Mouse (Mus musculus): ENCODE data around the gene Taf1. TPM values are rescaled to one million over a fixed set of nuclear protein-coding genes. Genes with fewer than 3 reads are reported as not detected.

Gene Taf1
- polyA plus RNA-seq, 1 experiment from 2014 or later = 5.8 TPM

- Histone ChIP-seq H3K9ac (ENCODE audit: low read depth, low read length) (no peak overlapping the region), H3K36me3 (ENCODE audit: control insufficient read depth, insufficient read depth) (no peaks in the 10 kb centered on the region), H3K4me2 (ENCODE audit: low read depth, low read length) (no peak overlapping the region), H3K9me3 (replicated peaks; ENCODE audit: control insufficient read depth, low read length) (no peaks in the 10 kb centered on the region), H3K4me1 (ENCODE audit: control insufficient read depth, low read depth, low read length) (no peaks in the 10 kb centered on the region), H3K27me3 (ENCODE audit: control insufficient read depth, insufficient read depth, low read depth, low read length) (no peaks in the 10 kb centered on the region), H3K4me3 (ENCODE audit: low read depth, low read length) (no peak overlapping the region), H3K27ac (ENCODE audit: low read length) (no peak overlapping the region)
- 50% methylated on average over 10 of the region's 10 CpGs for WGBS (ENCODE audit: insufficient replicate concordance)
- ATAC-seq (ENCODE audit: low read depth) = no peak
Observed at GRCm38 (mm10) chrX:101617889-101618288, 85.4 kb downstream of the Taf1 start.

- no peak overlapping the region for H3K4me3 ChIP-seq (ENCODE audit: low read depth, low read length)
- no peak for ATAC-seq (ENCODE audit: low read depth)
Observed at GRCm38 (mm10) chrX:101620317-101620716, 87.8 kb downstream of the Taf1 start.

DNA sequence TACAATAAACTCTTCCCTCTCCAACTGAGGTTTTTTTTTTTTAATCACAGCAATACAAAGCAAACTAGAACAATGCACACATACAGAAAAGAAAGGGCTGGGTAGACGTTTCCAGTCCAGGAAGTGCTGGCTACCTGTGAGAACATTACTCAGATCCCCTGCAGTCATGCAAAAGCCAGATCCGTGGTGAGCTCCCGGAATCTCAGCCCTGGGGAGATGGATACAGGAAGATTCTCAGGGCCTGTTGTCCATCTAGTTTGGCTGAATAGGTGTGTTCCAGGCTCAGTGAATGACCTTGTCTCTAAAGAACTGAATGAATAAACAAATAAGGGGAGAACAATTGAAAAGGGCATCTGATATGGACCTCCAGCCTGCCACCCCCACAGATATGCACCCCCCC, 90.0 kb downstream of the Taf1 start:
- Histone ChIP-seq H3K9me3 (replicated peaks; ENCODE audit: control insufficient read depth, low read length) (no peaks in the 10 kb centered on the region), H3K36me3 (ENCODE audit: control insufficient read depth, insufficient read depth) (no peaks in the 10 kb centered on the region), H3K4me1 (ENCODE audit: control insufficient read depth, low read depth, low read length) (no peaks in the 10 kb centered on the region), H3K4me2 (ENCODE audit: low read depth, low read length) (no peak overlapping the region), H3K9ac (ENCODE audit: low read depth, low read length) (no peak overlapping the region), H3K27me3 (ENCODE audit: control insufficient read depth, insufficient read depth, low read depth, low read length) (no peaks in the 10 kb centered on the region), H3K27ac (ENCODE audit: low read length) (no peak overlapping the region), H3K4me3 (ENCODE audit: low read depth, low read length) (no peak overlapping the region)
- ATAC-seq (ENCODE audit: low read depth) = no peak
- WGBS (ENCODE audit: insufficient replicate concordance) = 38% methylated on average over 3 of the region's 3 CpGs

More at GRCm38 (mm10) chrX:101620317-101620716, 87.8 kb downstream of the Taf1 start:
- Histone ChIP-seq H3K27me3 (ENCODE audit: control insufficient read depth, insufficient read depth, low read depth, low read length) (no peaks in the 10 kb centered on the region), H3K9ac (ENCODE audit: low read depth, low read length) (no peak overlapping the region), H3K4me2 (ENCODE audit: low read depth, low read length) (no peak overlapping the region), H3K36me3 (ENCODE audit: control insufficient read depth, insufficient read depth) (no peaks in the 10 kb centered on the region), H3K27ac (ENCODE audit: low read length) (no peak overlapping the region), H3K9me3 (replicated peaks; ENCODE audit: control insufficient read depth, low read length) (no peaks in the 10 kb centered on the region), H3K4me1 (ENCODE audit: control insufficient read depth, low read depth, low read length) (no peaks in the 10 kb centered on the region)
- WGBS (ENCODE audit: insufficient replicate concordance) = 37% methylated on average over 6 of the region's 6 CpGs

DNA sequence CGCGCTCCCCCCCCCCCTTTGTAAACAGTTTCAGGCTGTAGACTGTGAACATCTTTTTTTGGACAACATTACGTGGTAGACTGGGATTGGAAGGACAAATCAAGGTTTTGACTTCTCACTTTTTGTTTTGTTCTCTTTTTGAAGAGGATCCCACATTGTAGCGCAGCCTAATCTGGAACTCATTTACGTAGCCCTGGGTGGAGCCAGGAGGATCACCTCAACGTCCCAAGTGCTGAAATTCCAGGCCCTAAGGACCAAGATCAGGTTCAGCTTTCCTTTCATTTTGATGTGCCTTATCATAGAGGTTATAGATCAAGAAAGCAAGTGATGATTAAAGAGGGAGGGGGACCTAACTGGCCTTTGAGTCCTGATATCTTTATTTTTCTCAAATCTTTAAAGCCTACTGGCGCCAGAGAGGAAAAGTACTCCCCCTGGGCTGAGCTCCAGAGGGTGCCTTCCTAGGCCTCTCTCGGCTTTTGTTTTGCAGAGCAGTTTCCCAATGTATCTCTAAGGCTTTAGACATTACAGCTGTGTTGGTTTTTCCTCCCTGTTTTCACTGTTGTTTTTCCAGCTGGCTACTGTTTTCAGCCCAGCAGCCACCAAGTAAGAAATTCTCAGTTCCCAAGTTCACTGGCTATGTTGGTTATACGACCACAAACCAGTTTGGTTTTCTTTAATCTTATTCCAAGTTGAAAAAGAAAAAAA, 104.4 kb downstream of the Taf1 start:
- Histone ChIP-seq H3K4me1 (ENCODE audit: control insufficient read depth, low read depth, low read length) (no peaks in the 10 kb centered on the region; the same call in 1 of the 2 replicates), H3K4me3 (ENCODE audit: low read depth, low read length) (no peak overlapping the region), H3K9me3 (replicated peaks; ENCODE audit: control insufficient read depth, low read length) (no peaks in the 10 kb centered on the region), H3K27me3 (ENCODE audit: control insufficient read depth, insufficient read depth, low read depth, low read length) (no peaks in the 10 kb centered on the region; the same call in 1 of the 2 replicates), H3K27ac (ENCODE audit: low read length) (no peak overlapping the region), H3K36me3 (ENCODE audit: control insufficient read depth, insufficient read depth) (no peaks in the 10 kb centered on the region), H3K4me2 (ENCODE audit: low read depth, low read length) (no peak overlapping the region), H3K9ac (ENCODE audit: low read depth, low read length) (no peak overlapping the region)
- 41% methylated on average over 9 of the region's 9 CpGs for WGBS (ENCODE audit: insufficient replicate concordance)
- ATAC-seq (ENCODE audit: low read depth) = no peak

- Histone ChIP-seq H3K9ac (ENCODE audit: low read depth, low read length) (peak overlapping the region; percentile 56), H3K9me3 (replicated peaks; ENCODE audit: control insufficient read depth, low read length) (no peaks in the 10 kb centered on the region), H3K4me1 (ENCODE audit: control insufficient read depth, low read depth, low read length) (peaks cover 6% of the 10 kb centered on the region), H3K4me3 (ENCODE audit: low read depth, low read length) (peak overlapping the region; percentile 80), H3K27ac (ENCODE audit: low read length) (peak overlapping the region; percentile 69; the same call in 1 of the 2 replicates), H3K27me3 (ENCODE audit: control insufficient read depth, insufficient read depth, low read depth, low read length) (no peaks in the 10 kb centered on the region; the same call in 1 of the 2 replicates), H3K36me3 (ENCODE audit: control insufficient read depth, insufficient read depth) (peaks cover 1% of the 10 kb centered on the region), H3K4me2 (ENCODE audit: low read depth, low read length) (peak overlapping the region; percentile 61)
- WGBS (ENCODE audit: insufficient replicate concordance) = 37% methylated on average over 3 of the region's 3 CpGs
- ATAC-seq (ENCODE audit: low read depth) = no peak
Observed at GRCm38 (mm10) chrX:101638856-101639255, 106.3 kb downstream of the Taf1 start.

DNA sequence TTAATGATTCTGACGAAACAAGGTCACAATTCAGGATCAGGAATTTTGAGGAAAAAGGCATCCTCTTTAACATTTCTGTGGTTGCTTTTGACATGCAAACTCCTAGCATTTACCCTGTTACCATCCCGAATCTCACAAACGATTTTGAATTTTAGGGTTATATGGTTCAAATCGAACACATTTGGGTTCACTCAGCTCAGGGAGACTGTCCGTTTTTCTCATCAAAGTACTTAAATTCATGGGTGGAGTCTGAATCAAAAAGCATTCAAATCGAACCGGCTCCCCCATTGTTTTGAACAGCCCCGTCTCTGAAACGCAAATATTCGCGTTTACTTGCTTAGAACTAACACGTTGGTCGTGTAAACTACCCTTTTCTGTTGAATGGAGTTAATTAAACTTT, 106.8 kb downstream of the Taf1 start:
- 20% methylated on average over 13 of the region's 13 CpGs for WGBS (ENCODE audit: insufficient replicate concordance)
- Histone ChIP-seq H3K9ac (ENCODE audit: low read depth, low read length) (peak overlapping the region; percentile 56), H3K4me3 (ENCODE audit: low read depth, low read length) (peak overlapping the region; percentile 80), H3K4me1 (ENCODE audit: control insufficient read depth, low read depth, low read length) (peaks cover 7% of the 10 kb centered on the region), H3K27ac (ENCODE audit: low read length) (peak overlapping the region; percentile 69), H3K36me3 (ENCODE audit: control insufficient read depth, insufficient read depth) (peaks cover 4% of the 10 kb centered on the region), H3K9me3 (replicated peaks; ENCODE audit: control insufficient read depth, low read length) (no peaks in the 10 kb centered on the region), H3K27me3 (ENCODE audit: control insufficient read depth, insufficient read depth, low read depth, low read length) (no peaks in the 10 kb centered on the region; the same call in 1 of the 2 replicates), H3K4me2 (ENCODE audit: low read depth, low read length) (peak overlapping the region; percentile 61)
- no peak for ATAC-seq (ENCODE audit: low read depth)

DNA sequence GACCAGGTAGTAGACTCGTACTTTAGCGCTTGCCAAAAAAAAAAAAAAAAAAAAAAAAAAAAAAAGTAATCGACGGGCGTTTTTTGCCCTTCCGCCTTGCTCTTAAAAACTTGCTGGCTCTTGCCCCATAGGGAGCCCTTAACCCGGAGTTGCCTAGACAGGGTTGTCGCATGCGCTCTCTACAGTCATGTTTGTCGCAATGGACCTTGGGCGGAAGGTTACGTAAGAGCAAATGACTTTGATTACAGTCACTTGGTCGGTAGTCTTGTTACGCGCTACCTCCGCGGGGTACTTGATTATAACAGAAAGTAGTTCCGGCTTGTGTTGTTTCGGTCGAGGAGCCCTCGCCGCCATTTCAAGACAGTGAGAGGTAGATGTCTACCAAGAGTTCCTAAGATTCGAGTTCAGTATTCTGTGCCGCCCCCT, 107.2 kb downstream of the Taf1 start, which contains the start of gene Ogt:
TSS of gene Ogt (plus strand) at position 320 of the 426 bp plus-strand sequence.
- Histone ChIP-seq H3K4me2 (ENCODE audit: low read depth, low read length) (peak within 1 kb of the TSS; percentile 66), H3K27ac (ENCODE audit: low read length) (peak within 1 kb of the TSS; percentile 88), H3K36me3 (ENCODE audit: control insufficient read depth, insufficient read depth) (peaks cover 4% of the 10 kb centered on the region), H3K4me1 (ENCODE audit: control insufficient read depth, low read depth, low read length) (peaks cover 7% of the 10 kb centered on the region), H3K4me3 (ENCODE audit: low read depth, low read length) (peak within 1 kb of the TSS; percentile 80), H3K9ac (ENCODE audit: low read depth, low read length) (peak within 1 kb of the TSS; percentile 86), H3K9me3 (replicated peaks; ENCODE audit: control insufficient read depth, low read length) (no peaks in the 10 kb centered on the region), H3K27me3 (ENCODE audit: control insufficient read depth, insufficient read depth, low read depth, low read length) (no peaks in the 10 kb centered on the region; the same call in 1 of the 2 replicates)
- peak; percentile 91 for ATAC-seq (ENCODE audit: low read depth)
- 15% methylated on average over 24 of the region's 24 CpGs for WGBS (ENCODE audit: insufficient replicate concordance)

DNA sequence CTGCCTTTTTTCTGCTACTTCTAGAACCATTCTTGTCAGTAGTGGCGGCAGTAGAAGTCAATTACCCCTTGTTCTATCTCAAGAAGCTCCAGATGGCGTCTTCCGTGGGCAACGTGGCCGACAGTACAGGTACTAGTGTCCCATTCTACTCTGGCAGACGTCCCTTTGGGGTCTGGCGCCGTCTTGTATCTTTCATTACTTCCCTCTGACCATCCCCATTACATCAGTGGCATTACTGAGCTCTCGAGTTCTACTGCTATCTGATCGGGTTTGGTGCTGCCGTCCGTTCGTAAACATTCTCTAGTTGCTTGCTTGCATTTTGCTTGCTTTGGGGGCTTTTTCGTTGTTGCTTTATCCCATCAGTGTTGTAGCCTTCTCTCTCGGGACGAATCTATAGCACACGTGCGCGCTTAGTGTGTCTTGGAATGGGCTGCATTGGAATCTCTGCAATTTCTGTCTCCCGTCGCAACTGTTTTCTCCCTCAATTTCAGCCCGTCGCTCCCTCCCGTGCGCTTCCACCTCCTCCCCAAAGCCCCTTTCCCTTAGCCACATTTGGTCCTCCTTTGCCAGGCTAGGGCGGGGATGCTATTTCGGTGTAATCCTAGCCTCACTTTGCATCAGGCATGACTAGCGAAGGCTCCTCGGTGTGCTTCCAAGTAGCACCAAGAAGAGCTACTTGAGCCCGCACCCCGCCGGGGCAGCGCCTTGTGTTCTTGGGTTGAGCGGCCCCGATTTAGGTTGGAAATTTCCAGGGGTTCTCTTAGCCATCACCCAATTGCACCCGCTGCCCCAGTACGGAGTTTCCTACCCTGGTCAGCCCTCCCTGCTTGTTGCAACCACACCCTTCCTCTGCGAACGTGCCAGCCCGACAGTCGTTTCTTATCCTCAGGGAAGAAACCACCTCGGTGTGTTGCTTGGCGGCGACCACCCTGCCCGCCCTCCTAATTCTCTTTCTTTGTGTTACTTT, 107.9 kb downstream of the Taf1 start:
- 13% methylated on average over 45 of the region's 45 CpGs for WGBS (ENCODE audit: insufficient replicate concordance)
- peak overlapping the region; percentile 80 for H3K4me3 ChIP-seq (ENCODE audit: low read depth, low read length)
- peaks cover 4% of the 10 kb centered on the region for H3K36me3 ChIP-seq (ENCODE audit: control insufficient read depth, insufficient read depth)
- H3K9ac ChIP-seq (ENCODE audit: low read depth, low read length) = peak overlapping the region; percentile 86
- H3K9me3 ChIP-seq (replicated peaks; ENCODE audit: control insufficient read depth, low read length) = no peaks in the 10 kb centered on the region
- peak overlapping the region; percentile 66 for H3K4me2 ChIP-seq (ENCODE audit: low read depth, low read length)
- peak overlapping the region; percentile 88 for H3K27ac ChIP-seq (ENCODE audit: low read length)
- H3K27me3 ChIP-seq (ENCODE audit: control insufficient read depth, insufficient read depth, low read depth, low read length) = no peaks in the 10 kb centered on the region; the same call in 1 of the 2 replicates
- H3K4me1 ChIP-seq (ENCODE audit: control insufficient read depth, low read depth, low read length) = peaks cover 8% of the 10 kb centered on the region
- ATAC-seq (ENCODE audit: low read depth) = peak; percentile 74
